Mouse (Mus musculus): ENCODE measurements around the gene Rab5if.

- TF ChIP-seq CTCF (IDR thresholded peaks at IDR 0.05; ENCODE audit: control insufficient read depth, insufficient read depth, insufficient replicate concordance, low read depth, low read length), result no peak
- no peak for TF ChIP-seq POLR2A (IDR thresholded peaks at IDR 0.05; ENCODE audit: control insufficient read depth, low read depth, low read length)
Measured at GRCm38 (mm10) chr2:156892240-156892639, 29.3 kb downstream of the Rab5if start.

All from testis, adult 2 months (tissue).